Mouse (Mus musculus) CH12.LX (cell line): ENCODE measurements at regions not wholly inside any gene's neighbourhood (a gene's known extent, or its start where the extent isn't known, plus 50 kb on each side); places are given as distances from the start of the nearest gene placed in this dataset.

Experiments
- DNase-seq: peaks from one replicate; pipeline ENCODE4 v3.0.0-alpha.2; 2013; ENCODE audit errors: extremely low read depth
- H3K27ac ChIP-seq: 2 replicates; pipeline ENCODE4 v1.5.1; 2012; ENCODE audit warnings: low read depth, mild to moderate bottlenecking, control low read depth, moderate library complexity; ENCODE audit not compliant: insufficient read depth
- H3K27me3 ChIP-seq: replicated peaks from 2 replicates; pipeline ENCODE3; 2012; ENCODE audit warnings: inconsistent platforms
- H3K36me3 ChIP-seq, 2 experiments: replicated peaks in 1 of 2; 2 replicates each; pipeline versions ENCODE3 to v1.6.1; 2012; ENCODE audit warnings: inconsistent platforms in 1 of 2, low read length in 1 of 2, mild to moderate bottlenecking in 1 of 2, mixed read lengths in 1 of 2, moderate library complexity in 1 of 2; ENCODE audit not compliant: control insufficient read depth in 1 of 2, insufficient read depth in 1 of 2
- H3K4me1 ChIP-seq, 2 experiments: 2 replicates each; pipeline ENCODE4 v1.6.1; 2012; ENCODE audit warnings: inconsistent platforms in 1 of 2, moderate library complexity in 1 of 2; ENCODE audit not compliant: insufficient read depth in 2 of 2, control insufficient read depth in 1 of 2
- H3K4me2 ChIP-seq: 2 replicates; pipeline ENCODE4 v1.6.1; 2012; ENCODE audit warnings: low read depth, mild to moderate bottlenecking, control low read depth; ENCODE audit not compliant: poor library complexity, insufficient read depth, severe bottlenecking
- H3K4me3 ChIP-seq, 3 experiments: fragments of 150-350 bp in 1 of 3; sonication (generic) in 1 of 3; replicated peaks in 1 of 3; 2 replicates each; pipeline versions ENCODE3 to v1.5.1; 2011 to 2012; ENCODE audit warnings: low read depth in 2 of 3, low read length in 2 of 3, mild to moderate bottlenecking in 2 of 3, moderate library complexity in 2 of 3, control low read depth in 1 of 3, improper control_type of control experiment in 1 of 3, inconsistent platforms in 1 of 3, mixed read lengths in 1 of 3; ENCODE audit not compliant: poor library complexity in 1 of 3
- H3K79me2 ChIP-seq: replicated peaks from 2 replicates; pipeline ENCODE4 v1.6.1; 2012; ENCODE audit warnings: mild to moderate bottlenecking, moderate library complexity; ENCODE audit not compliant: control insufficient read depth, poor library complexity, insufficient read depth, severe bottlenecking; ENCODE audit errors: extremely low read depth
- H3K9ac ChIP-seq: 2 replicates; pipeline ENCODE4 v1.6.1; 2012; ENCODE audit warnings: low read depth, mild to moderate bottlenecking, control low read depth, moderate library complexity; ENCODE audit not compliant: insufficient read depth
- H3K9me3 ChIP-seq: replicated peaks from 2 replicates; pipeline ENCODE3; 2012; ENCODE audit warnings: low read length, inconsistent platforms, mixed read lengths
- CHD1 ChIP-seq: IDR thresholded peaks from 2 replicates; pipeline ENCODE4 v1.6.1; 2012; ENCODE audit warnings: low read depth, low read length, improper control_type of control experiment, inconsistent platforms
- CTCF ChIP-seq, 2 experiments: IDR thresholded peaks in 1 of 2; conservative IDR thresholded peaks in 1 of 2; 2 replicates each; pipeline ENCODE4 v1.5.1; 2011 to 2012; ENCODE audit warnings: low read depth in 2 of 2, low read length in 2 of 2, improper control_type of control experiment in 1 of 2, inconsistent platforms in 1 of 2, mild to moderate bottlenecking in 1 of 2, moderate library complexity in 1 of 2
- GABPA ChIP-seq: IDR thresholded peaks from 2 replicates; pipeline ENCODE4 v1.6.1; 2012; ENCODE audit warnings: low read depth, low read length, improper control_type of control experiment, inconsistent platforms; ENCODE audit not compliant: insufficient replicate concordance
- HCFC1 ChIP-seq: IDR thresholded peaks from 2 replicates; pipeline ENCODE4 v1.6.1; 2012; ENCODE audit warnings: low read depth, mild to moderate bottlenecking, inconsistent platforms, low read length, improper control_type of control experiment
- MAFK ChIP-seq: IDR thresholded peaks from 2 replicates; pipeline ENCODE4 v1.6.1; 2011; ENCODE audit warnings: low read length, improper control_type of control experiment; ENCODE audit not compliant: insufficient replicate concordance
- MAX ChIP-seq: IDR thresholded peaks from 2 replicates; pipeline ENCODE4 v1.6.1; 2011; ENCODE audit warnings: low read length, improper control_type of control experiment
- MAZ ChIP-seq: IDR thresholded peaks from 2 replicates; pipeline ENCODE4 v1.6.1; 2012; ENCODE audit warnings: low read depth, mild to moderate bottlenecking, inconsistent platforms, low read length, improper control_type of control experiment, moderate library complexity
- MEF2A ChIP-seq: IDR thresholded peaks from 2 replicates; pipeline ENCODE4 v1.6.1; 2014; ENCODE audit warnings: low read depth, mild to moderate bottlenecking, inconsistent platforms, low read length, improper control_type of control experiment, borderline replicate concordance
- MXI1 ChIP-seq: IDR thresholded peaks from 2 replicates; pipeline ENCODE4 v1.6.1; 2011; ENCODE audit warnings: mild to moderate bottlenecking, low read depth, low read length, improper control_type of control experiment
- PAX5 ChIP-seq: IDR thresholded peaks from 2 replicates; pipeline ENCODE4 v1.6.1; 2012; ENCODE audit warnings: low read length, inconsistent platforms, mixed read lengths
- ZC3H11A ChIP-seq: IDR thresholded peaks from 2 replicates; pipeline ENCODE4 v1.6.1; 2012; ENCODE audit warnings: low read depth, mild to moderate bottlenecking, inconsistent platforms, low read length, improper control_type of control experiment
- ZMIZ1 ChIP-seq: IDR thresholded peaks from 2 replicates; pipeline ENCODE4 v1.6.1; 2012; ENCODE audit warnings: low read depth, mild to moderate bottlenecking, inconsistent platforms, low read length, improper control_type of control experiment
- ZNF384 ChIP-seq: IDR thresholded peaks from 2 replicates; pipeline ENCODE4 v1.6.1; 2012; ENCODE audit warnings: low read depth, low read length, improper control_type of control experiment, inconsistent platforms
- dilution Hi-C: fragments of 300-500 bp; cut with MboI; formaldehyde crosslinking; loops from 2 replicates; pipeline ENCODE4 v1.14.3; 2020; ENCODE audit warnings: low sequenced_read_pairs; ENCODE audit not compliant: extremely low pct_unique_long_range_greater_than_20kb, extremely low pct_ligation_motif_present
- in situ Hi-C: fragments of 300-500 bp; cut with MboI; formaldehyde crosslinking; loops from 3 replicates; pipeline ENCODE4 v1.14.3; 2019; ENCODE audit warnings: low sequenced_read_pairs, low pct_ligation_motif_present, low pct_unique_long_range_greater_than_20kb, mixed read lengths

DNA sequence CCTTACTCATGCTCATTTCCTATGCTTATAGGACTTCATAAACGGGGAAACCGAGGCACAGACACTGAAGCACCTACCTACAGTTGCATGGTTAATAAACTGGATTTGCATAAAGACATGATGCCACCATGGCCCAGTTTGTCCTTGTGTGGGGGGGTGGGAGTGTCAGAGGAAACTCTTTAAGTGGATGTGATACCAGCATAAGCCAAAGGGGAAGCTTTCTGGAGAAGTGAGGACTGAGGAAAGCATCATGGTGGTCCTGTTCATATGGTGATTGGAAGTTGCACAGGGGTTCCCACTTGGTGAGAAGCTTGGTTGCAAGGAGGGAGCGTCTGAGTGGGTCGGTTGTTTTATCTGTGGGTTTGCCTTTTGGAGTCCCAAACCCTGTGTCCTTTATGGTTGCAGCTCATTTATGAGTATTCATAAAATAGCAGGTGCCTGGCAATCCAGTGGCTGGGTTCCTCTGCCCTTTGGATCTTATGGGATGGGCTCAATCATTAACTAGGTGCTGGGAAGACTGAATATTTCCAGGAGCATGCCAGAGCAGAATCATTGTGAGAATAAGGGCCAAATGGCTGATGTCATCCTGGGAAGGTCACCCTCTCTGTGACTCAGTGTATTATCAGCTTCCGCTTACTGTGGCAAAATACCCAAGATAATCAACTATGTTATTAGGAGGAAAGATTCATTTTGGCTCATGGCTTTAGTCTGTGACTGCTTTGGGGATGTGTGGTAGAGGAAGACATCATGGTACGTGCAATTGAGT, 60.2 kb downstream of the Calml3 start:
- dilution Hi-C loops, result no loop called here
- in situ Hi-C loops, result no loop called here
- no peaks in the 10 kb centered on the region for H3K79me2 ChIP-seq
- TF ChIP-seq CTCF (conservative IDR thresholded peaks at IDR 0.05 in 1 of 2, IDR thresholded peaks at IDR 0.05 in 1 of 2; ENCODE audit: low read depth in 2 of 2, low read length in 2 of 2) (no peak), MAZ (no peak), HCFC1 (no peak), MEF2A (no peak), MAX (no peak), ZMIZ1 (no peak), ZNF384 (no peak), PAX5 (no peak), MXI1 (no peak)
- no peak overlapping the region for H3K4me3 ChIP-seq
- no peak for DNase-seq
- H3K9me3 ChIP-seq, result no peaks in the 10 kb centered on the region
- no peak overlapping the region for H3K9ac ChIP-seq
- H3K4me1 ChIP-seq, result peaks cover 0 to 27% of the 10 kb centered on the region in 2 experiments; a peak in 2 of 4 replicates
- no peaks in the 10 kb centered on the region for H3K36me3 ChIP-seq
- no peak overlapping the region for H3K4me2 ChIP-seq
- no peaks in the 10 kb centered on the region for H3K27me3 ChIP-seq
- H3K27ac ChIP-seq, result no peak overlapping the region

- Histone ChIP-seq H3K27me3 (no peaks in the 10 kb centered on the region), H3K9me3 (no peaks in the 10 kb centered on the region), H3K4me2 (no peak overlapping the region), H3K4me3 (no peak overlapping the region), H3K36me3 (no peaks in the 10 kb centered on the region), H3K9ac (no peak overlapping the region), H3K79me2 (no peaks in the 10 kb centered on the region), H3K4me1 (peaks cover 0 to 27% of the 10 kb centered on the region in 2 experiments; a peak in 2 of 4 replicates), H3K27ac (no peak overlapping the region)
- in situ Hi-C loops (no loop called here), dilution Hi-C loops (no loop called here)
- TF ChIP-seq ZC3H11A (no peak), GABPA (no peak), MAFK (no peak), CHD1 (no peak)
- DNase-seq, result peak; percentile 38
Measured at GRCm38 (mm10) chr13:3742763-3743401, 61.2 kb downstream of the Calml3 start.
